Mouse (Mus musculus) cerebellum, adult 11 months (tissue): ENCODE measurements at regions not wholly inside any gene's neighbourhood (a gene's known extent, or its start where the extent isn't known, plus 50 kb on each side); places are given as distances from the start of the nearest gene placed in this dataset.
"Not testable (repeated sequence)": the region's sequence is repeated elsewhere in the genome, so short reads cannot be mapped to it uniquely, and the experiment has no call there.

ENCODE experiments used
- DNase-seq: peaks from one replicate; pipeline ENCODE4 v3.0.0; 2022

DNA sequence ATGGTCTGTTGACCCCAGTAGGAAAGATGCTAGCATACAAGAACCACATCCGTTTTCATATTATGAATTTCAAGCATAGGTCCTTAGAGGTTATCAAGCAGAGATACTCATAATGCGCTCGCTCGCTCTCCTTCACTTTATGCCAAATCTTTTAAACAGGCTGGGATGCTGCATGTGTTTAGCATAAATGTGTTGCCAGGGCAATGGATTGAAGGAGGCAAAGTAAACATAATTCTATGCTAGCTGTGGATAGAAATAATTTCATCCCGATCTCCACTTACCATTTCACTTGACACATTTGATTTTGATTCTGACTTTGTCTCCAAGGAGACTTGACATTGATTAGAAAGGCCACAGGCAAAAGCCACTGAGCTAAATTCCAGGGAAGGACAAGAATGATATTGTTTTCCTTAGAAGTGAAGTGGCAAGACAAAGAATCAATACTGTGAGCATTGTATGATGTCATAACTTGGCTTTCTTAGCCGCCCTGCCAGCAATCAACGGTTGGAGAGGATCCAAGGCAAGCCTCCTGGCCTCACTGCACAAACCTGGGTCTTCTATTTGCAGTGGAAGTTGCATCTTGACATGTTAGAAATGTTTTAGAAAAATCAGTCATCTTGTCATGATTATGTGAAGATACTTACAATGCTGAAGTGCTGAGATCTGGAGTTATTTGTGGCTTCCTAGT lies 217.3 kb upstream of the Arglu1 start:
- no peak for DNase-seq

DNA sequence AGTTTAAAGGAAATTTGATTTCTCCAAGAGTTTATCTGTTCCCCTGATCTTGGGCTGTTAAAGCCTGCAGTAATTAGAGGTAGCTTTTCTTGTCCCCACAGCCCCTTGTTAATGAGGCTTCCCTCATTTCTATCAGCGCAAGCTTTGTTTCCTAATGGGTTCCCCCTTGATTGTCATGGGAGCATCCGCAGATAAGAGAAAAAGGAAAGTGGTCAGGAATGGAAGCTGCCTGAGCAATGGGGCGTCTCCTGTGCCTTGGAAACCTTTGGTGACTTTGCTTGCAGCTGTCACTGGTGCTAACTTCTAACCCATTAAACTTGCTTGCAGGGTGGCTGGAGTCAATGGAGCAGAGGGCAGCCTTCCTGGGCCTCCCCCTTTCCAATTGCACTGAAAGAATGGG lies 202.7 kb upstream of the Arglu1 start:
- no peak for DNase-seq

DNA sequence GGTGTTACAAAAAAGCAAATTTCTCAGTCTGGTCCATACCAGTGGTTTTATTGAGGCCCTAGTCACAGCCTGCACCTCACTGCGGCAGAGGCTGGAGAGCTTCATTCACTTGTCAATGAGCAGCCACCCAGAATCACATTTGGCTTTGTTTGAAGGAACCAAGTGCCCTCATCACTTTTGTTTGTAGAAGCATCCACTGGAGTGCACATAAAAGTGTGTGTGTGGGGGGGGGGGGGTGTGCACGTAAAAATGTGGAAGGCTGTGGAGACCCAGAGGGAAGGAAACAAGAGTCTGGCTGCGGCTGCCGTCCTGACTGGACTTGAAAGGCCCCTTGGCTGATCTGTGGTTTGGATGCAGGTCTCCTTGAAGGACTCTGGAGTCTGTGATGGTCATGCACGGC lies 187.0 kb upstream of the Arglu1 start:
- DNase-seq, result no peak

DNA sequence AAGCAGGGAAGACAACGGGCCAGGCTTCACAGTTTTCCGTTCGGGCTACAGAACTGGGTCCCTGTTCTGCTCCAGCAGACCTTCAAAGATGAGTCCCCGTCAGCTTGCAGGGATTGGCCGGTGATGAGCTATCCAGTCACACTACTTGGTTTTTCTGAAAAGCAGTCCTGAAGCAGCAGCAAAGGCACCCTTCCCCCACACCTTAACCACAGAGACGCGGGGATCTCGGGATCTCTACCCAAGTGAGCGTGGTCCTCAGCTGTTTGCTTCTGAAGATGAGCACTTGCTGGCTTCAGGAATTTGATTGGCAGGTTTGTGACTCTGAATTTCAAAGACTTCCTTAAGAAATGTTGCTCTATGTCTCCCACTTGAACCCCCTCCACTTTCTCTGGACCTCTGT lies 186.6 kb upstream of the Arglu1 start:
- DNase-seq, result no peak

DNA sequence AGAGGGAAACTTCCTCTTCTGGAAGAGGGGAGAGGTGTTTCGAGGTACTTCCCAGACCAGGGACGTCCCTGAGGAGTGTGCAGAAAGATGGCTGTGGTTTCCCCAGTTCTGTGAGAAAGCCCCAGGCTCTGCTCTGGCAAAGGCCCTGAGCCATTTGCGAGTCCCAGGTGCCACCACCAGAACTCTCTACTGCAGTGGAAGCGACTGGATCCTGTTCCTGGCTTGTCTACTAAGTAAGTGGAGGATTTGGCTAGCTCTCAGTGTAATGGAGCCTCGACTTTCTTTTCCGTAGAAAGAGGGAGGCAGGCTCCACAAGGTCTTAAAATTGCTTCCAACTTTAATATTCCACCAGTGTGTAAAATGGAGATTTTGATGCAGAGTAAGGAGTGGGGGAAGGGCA lies 186.1 kb upstream of the Arglu1 start:
- no peak for DNase-seq

DNA sequence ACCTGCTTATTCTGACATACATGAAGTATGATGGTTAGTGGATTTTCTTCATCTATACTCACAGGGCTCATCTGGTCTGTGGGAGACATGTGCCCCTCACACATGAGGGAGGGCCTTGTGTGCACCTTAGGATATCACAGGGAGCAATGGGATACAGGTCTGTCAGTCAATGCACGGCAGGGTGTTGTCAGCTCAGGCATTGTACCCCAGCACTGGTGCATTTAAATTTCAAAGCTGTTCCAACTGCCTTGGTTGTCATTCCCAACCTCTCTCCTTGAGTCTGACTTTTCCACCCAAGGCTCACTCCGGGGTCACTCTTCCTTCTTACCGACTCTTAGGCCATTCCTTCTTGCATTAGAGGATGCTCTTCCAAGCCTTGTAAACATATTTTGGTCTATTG lies 181.6 kb upstream of the Arglu1 start:
- DNase-seq, result no peak

DNA sequence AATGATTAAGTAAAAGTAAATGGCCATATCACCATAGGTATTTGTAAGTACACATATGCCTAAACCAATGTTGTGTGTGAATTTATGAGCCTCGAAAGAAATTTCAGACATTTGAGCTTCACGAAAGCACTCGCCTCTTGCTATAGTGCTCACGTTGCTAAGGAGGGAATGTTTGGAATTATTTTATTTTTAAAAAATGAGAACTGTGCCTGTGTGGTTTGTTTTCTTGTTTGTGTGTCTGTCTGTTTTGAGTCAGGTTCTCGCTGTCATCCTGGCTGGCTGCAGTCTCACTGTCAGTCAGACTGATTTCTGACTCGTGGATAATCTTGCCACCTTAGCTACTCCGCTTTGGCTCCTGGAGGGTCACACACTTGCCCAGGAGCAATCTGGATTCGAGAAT lies 180.7 kb upstream of the Arglu1 start:
- no peak for DNase-seq

DNA sequence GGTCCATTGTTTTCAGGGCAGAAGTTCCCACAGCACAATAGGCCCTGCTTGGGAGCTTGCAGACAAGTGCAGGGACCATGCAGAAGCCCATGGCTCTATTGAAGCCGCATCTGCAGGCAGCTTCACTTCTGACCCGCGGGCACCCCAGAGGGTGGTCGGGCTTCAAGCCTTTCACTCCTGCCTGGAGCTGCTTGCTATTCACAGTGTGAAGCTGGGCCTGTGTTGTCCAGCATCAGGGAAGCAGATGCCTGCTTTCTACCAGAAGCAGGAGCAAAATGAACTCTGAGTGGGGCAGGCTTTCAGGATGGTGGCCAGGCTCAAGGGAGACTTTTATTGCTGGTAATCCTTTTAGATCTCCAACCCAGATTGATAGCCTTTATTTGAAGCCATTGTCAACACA lies 180.2 kb upstream of the Arglu1 start:
- no peak for DNase-seq

DNA sequence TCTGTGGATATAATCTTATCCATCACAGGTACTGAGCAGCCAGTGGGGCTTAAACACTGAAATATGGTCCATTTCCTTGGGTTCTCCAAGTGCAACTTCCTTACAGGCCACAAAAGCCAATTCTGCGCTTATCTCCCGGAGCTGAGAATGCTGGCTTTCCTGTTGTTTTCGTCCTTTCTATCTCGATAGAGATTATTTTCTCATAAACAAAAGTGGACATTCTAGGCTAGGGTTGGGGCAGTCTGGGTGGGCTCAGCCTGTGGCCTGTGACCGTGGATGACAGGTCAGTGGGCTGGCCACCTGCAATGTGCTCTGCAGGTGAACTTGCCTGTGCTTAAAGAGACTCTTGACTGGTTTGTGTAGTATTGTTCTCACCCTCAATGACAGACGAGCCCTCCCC lies 179.0 kb upstream of the Arglu1 start:
- no peak for DNase-seq

DNA sequence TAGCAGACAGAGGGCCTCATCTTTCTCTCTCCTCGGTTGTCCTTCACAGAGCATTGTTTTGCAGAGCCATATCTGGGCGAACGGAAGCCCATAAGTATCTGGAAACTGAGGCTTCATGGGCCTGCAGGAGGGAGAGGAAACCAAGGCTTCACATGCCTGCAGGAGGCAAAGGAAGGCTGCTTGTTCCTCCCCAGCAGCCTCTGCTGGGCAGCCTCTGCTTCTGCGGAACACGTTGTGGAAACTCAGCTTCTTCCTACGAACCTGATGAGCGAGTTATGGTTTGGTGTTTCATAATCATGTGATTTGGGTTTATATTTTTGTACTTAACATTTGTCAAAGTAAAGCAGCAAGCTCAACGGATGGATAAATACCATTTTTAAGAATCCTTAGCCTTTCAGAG lies 177.6 kb upstream of the Arglu1 start:
- no peak for DNase-seq

DNA sequence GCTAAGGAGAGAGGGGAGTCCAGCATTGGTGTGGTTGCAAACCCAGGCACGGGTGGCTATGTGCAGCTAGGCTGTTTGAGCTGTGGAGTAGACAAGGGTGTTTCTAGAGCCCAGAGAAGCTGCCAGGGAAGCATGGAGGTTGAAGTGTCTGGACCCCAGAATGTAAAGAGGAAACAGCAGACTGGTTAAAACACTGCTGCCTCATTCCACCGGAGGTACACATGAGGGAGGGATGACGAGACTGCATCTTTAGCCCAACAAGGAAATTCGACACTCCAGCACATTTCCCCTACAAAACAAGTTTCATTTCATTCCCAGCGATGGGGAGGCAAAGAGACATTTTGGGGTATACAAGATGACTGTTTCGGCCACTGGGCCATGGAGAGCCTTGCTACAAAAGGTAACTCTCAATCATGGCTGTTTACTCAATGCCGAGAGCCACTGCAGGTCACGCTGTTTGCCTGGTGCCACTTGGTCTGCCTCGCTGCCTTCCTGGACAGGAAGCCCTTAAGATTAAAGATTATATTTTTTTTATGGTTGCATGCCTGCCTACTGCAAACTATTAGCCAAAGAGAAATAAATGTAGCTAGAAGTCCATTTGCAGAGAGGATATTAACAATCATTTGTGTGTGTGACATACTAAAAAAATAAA lies 176.9 kb upstream of the Arglu1 start:
- DNase-seq, result no peak

DNA sequence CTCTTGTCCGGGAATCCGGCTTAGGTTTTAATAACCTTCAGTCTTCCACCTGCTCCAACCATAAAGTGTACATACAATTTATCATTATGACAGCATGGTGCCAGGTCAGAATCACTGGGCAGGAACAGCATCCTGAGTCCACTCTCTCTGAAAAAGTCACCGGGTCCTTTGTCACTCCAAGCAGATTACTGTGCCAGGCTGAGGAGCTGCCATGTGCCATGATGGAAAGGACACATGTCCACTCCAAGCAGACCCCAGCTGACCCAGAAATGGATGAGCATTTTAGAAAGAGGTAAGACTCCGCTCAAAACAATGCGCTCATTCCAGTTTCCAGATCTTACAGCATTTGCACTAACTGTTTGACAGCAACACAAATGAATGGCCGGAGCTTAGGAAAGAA lies 172.4 kb upstream of the Arglu1 start:
- DNase-seq, result no peak

DNA sequence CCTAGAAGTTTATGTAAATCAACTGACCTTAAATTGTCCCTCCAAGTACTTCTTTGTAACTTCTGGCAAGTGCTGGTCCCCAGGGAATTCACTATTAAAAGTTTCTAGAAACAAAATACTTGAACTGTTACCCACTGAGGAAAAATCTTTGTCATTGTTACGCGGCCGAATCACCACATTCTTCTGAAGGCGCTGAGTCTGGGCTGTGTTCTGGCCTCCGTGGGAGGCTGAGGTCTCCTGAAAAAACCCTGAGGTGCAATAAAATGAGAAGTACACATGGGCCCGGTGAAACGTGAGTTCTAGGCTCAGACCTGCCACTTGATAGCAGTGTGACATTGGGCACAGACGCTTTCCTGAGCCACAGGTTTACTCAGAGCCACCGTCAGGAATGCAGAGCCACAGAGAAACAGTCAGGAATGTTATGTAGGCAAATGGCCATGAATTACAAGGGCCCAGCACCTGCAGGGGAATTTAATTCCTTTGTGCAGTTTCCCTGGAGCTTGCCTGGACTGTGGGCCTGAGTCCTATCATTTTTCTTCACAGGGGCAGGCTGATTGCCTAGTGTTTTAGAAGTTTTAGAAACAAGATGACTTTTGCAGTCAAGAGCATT lies 171.1 kb upstream of the Arglu1 start:
- DNase-seq, result no peak

DNA sequence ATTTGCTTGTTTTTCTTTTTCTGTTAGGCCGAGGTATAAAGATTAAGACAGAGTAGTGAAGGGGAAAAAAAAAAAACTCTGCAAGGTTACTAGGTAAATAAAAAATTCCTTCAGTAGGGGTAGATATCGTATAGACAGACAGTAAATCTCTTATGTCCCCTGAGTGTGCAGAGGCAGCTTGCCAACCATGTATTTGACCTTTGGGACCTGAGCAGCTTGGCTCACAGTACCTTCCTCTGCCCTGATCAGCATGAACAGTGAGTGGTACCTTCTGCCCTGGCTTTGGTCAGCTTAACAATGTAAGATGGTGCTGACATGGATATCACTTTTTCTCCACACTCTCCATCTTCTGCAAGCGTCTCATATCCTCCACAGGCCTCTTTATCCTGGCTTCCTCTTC lies 168.3 kb upstream of the Arglu1 start:
- DNase-seq, result no peak

DNA sequence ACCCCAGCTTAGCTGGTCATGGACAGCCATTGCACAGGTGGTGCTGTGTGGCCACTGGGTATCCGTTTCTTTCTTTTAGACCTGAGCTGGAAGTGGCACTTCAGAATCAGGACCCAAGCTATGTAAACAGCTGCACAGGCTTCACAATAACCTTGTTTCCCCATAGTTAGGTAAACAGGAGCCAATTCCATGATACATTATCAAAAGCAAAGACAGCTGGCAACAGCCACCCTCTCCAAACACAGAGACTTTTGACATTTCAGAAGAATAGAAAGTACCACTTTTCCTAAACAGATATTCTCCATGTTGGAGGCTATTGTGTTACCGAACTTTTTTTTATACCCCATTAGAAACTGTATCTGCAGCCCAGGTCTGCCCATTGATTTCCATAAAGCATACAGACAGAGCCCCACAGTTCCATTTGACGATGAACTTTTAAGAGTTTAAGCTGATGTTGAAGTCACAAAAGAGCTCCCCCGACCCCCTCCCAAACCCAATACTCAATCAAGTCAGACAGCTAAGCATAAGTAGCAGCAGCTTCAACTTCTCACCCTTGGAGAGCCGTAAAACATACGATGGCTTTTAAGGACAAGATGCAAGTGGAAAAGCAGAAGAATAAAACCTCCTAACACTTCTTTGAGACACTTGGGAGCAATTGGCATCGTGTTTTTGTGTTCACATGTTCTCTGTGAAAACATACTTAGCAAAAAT lies 162.5 kb upstream of the Arglu1 start:
- no peak for DNase-seq

DNA sequence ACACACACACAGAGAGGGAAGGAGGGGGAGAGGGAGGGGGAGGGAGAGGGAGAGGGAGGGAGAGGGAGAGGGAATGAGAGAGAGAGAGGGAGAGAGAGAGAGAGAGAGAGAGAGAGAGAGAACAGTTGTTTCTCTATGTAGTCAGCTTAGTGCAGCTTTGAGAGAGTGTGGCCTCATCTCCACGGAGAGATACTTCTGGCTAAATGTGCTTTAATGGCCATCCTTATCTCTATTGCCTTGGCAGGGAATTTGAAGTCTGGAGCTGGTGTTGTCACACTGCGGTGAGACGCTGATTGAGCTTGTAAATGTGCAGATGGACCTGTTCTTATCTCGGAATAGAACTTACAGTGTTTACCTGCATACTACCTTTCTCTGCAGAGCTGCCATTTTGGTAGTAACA lies 160.9 kb upstream of the Arglu1 start:
- DNase-seq, result no peak

DNA sequence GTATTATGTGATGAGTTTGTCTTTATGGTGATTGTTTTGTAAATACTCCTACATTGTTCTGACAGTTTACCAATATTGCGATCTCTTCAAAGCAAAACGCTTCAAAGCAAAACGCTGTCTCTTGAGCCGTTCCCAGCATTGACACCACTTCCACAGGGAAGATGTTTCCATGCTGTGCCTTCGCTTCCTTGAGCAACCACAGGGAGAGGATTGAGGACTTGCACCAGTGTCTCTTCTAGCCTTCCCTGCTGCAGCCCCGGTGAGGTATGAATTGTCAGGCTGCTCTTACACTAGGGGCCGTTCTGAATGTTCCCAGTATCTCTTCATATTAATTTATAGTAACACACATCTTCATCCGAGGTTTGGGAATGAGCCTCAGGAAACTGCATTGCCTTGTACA lies 160.4 kb upstream of the Arglu1 start:
- DNase-seq, result no peak

DNA sequence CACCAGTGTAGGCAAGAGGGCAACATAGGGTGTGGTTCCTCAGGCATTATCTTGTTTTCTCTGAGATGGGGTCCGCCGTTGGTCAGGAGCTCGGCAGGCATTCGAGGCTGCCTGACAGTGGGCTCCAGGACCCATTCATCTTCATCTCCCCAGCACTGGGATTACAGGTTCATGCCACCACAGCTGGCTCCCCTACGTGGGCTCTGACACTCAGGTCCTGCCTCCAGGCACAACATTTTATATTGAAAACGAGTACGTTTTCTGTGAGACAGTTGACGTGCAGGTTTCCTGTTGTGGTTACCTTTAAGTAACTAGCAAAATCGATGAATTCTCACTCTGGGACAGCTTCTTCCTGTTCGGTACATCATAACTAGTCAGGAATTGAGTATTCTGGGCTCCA lies 157.3 kb upstream of the Arglu1 start:
- DNase-seq, result no peak

DNA sequence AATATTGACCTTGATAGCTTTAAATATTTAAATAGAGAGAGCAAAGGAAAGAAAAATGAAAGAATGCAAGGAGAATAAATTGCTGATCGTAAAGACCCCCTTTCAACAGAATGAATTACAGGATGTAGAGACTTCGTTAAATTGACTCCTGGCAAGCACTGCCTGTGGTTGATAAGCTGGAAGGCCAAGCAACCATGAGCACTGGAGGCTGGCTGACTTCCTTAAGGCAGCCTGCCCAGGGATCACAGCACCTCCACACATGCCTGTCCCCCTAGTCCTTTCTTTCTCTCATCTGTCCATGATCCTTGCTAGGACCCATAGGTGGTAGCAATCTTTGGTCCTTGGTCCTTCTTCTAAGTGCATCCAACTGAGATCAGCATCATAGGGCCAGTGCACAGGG lies 152.0 kb upstream of the Arglu1 start:
- no peak for DNase-seq

DNA sequence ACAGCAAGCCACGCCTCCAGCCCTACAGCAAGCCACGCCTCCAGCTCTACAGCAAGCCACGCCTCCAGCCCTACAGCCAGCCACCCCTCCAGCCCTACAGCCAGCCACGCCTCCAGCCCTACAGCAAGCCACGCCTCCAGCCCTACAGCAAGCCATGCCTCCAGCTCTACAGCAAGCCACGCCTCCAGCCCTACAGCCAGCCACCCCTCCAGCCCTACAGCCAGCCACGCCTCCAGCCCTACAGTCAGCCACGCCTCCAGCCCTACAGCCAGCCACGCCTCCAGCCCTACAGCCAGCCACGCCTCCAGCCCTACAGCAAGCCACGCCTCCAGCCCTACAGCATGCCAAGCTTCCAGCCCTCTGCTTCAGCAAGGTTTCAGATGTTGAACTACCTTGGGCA lies 145.8 kb upstream of the Arglu1 start:
- DNase-seq, result not testable (repeated sequence)

DNA sequence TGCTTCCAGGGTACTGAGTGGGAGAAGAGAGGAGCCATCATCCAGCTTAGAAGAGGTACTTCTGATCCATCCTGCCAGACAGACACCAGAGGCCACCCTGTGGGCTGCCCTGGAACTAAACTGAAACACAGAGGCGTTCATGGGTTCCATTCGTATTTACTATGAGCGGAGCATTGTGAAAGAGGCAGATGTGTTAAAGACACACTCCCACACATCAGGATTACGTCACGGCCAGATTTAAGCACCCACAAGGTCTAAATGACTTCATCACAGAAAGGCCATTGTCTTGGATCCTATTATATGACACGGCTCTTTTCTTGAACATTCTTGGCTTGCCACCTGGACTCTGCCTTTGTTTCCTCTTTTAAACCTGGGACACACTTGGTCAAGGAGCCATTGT lies 141.0 kb upstream of the Arglu1 start:
- DNase-seq, result no peak

DNA sequence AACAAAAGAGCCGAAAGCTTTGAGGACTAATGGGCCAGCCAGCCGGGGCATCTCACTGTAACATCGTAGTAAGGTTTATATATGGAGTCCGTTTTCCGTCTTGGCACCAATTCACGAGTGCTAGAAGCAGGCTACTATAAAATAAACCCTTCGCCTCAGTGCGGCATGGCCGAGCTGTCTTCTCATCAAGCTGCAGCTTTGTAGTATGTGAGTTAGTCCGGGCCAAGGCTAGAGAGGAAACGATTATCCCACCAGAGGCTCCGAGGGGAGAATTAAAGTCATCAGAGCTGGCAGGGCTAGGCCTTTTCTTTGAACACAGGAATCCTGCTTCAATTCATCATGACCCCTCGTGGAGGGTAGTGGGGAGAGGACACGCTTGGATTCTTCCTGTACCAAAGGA lies 138.9 kb upstream of the Arglu1 start:
- DNase-seq, result no peak

DNA sequence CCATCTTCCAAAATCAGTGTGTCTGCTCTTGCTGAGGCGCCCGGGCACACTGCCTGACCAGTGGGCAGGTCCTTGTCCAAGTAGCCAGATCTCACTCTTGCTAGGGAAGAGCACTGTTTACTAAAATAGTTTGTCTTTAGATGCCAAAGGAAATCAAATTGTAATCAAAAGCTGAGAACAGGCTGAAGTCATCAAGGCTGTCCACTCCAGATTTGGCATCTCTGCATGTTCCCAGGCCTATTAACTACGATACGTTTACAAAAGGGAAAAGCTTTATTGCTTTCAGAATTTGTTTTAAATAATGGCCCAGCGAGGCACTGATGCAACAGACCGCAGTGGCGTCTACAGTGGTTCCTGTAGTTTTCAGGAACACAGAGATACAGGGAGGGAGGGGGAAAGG lies 137.2 kb upstream of the Arglu1 start:
- DNase-seq, result no peak

DNA sequence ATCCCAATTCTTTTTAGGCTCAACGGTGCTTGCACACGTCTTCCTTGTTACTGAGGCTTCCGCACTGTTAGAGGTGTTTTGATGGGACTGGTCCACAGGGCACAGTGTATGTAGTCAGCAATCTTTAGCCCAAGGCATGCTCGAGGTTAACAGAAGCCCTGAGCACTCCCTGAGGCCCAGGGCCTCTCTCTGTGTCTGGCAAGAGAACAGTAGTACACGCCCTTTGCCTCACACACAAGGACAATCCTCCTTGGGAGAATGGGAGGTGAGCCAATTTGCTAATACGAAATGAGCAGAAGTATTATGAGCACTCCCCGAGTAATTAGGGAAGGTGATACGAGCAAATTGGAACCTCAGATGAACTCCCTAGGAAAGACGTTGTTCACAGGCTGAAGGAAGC lies 136.5 kb upstream of the Arglu1 start:
- no peak for DNase-seq
